ENCODE assay signal across 9 mouse cellular contexts in the genomic region with DNA sequence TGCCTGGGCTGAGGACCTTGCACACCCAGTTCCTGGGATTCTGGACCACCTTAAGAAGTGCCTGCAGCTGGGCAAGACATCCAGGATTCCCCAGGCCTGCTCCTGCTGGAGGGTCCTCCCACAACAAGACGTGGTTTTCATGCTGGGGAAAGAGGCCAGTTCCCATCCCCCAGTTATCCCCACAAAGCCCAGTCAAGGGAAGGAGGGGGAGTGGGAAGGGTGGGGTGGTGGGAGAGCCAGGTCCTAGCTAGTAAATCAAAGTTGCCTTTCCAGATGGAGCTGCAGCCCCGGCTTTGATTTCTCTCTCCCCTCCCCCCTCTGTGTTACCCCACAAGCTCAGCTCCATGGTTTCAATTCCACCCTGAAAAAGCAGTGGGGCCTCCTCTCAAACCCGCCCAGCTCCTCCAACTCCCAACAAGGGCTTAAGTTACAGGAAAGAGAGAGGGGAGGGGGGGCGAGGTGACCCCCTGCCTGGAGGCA. TPM values are rescaled to one million over a fixed set of nuclear protein-coding genes. Genes with fewer than 3 reads are reported as not detected.
DNase-seq lines count a peak whose midpoint lies in the region; ATAC-seq lines count a peak whose summit lies in the region.
"Had no signal": no experiment of that assay in that cellular context is flagged by ENCODE, and none has a peak within 500 bp of the region (broad histone marks: within the 10 kb centered on the region; RNA-seq: fewer than 3 reads in every experiment).

No protein-coding gene starts in this region.

- no peaks in the 10 kb centered on the region for H3K9me3 ChIP-seq in heart, embryonic 12.5 days (replicated peaks)
- H3K9me3 ChIP-seq in lung, embryonic 16.5 days (ENCODE audit: control insufficient read depth, low read length) = no peaks in the 10 kb centered on the region
- no peaks in the 10 kb centered on the region for H3K9me3 ChIP-seq in hindbrain, embryonic 13.5 days
- H3K9me3 ChIP-seq in stomach, embryonic 15.5 days = no peaks in the 10 kb centered on the region

- no peak for DNase-seq in heart, postnatal 36 days
- DNase-seq in lung, postnatal 4 days = no peak
- DNase-seq in adrenal gland, postnatal 36 days = no peak
- DNase-seq in MN1 (ENCODE audit: low spot score) = no peak

- WGBS in heart, embryonic 12.5 days = 12% methylated on average over 4 of the region's 4 CpGs
- WGBS in lung, embryonic 16.5 days = 9% methylated on average over 3 of the region's 4 CpGs
- 3% methylated on average over 3 of the region's 4 CpGs for WGBS in hindbrain, embryonic 13.5 days
- WGBS in stomach, embryonic 15.5 days = 11% methylated on average over 4 of the region's 4 CpGs

- H3K4me3 ChIP-seq in heart, embryonic 12.5 days = no peak overlapping the region
- no peak overlapping the region for H3K4me3 ChIP-seq in lung, embryonic 16.5 days (ENCODE audit: low read length)
- H3K4me3 ChIP-seq in hindbrain, embryonic 13.5 days = no peak overlapping the region
- H3K4me3 ChIP-seq in stomach, embryonic 15.5 days (replicated peaks) = no peak overlapping the region

- H3K27me3 ChIP-seq in heart, embryonic 12.5 days (replicated peaks) = no peaks in the 10 kb centered on the region
- H3K27me3 ChIP-seq in lung, embryonic 16.5 days (ENCODE audit: control insufficient read depth, insufficient read depth, low read depth, low read length) = no peaks in the 10 kb centered on the region
- H3K27me3 ChIP-seq in hindbrain, embryonic 13.5 days = no peaks in the 10 kb centered on the region
- H3K27me3 ChIP-seq in stomach, embryonic 15.5 days (replicated peaks) = no peaks in the 10 kb centered on the region

- H3K27ac ChIP-seq in heart, embryonic 12.5 days (ENCODE audit: poor library complexity, severe bottlenecking) = peak overlapping the region; percentile 51; the same call in 1 of the 2 replicates
- peak overlapping the region; percentile 48 for H3K27ac ChIP-seq in lung, embryonic 16.5 days (ENCODE audit: low read length)
- peak overlapping the region; percentile 64; the same call in 1 of the 2 replicates for H3K27ac ChIP-seq in hindbrain, embryonic 13.5 days
- H3K27ac ChIP-seq in stomach, embryonic 15.5 days = peak overlapping the region; percentile 81

- peak overlapping the region; percentile 50 for H3K9ac ChIP-seq in heart, embryonic 12.5 days
- peak overlapping the region; percentile 35 for H3K9ac ChIP-seq in lung, embryonic 16.5 days (ENCODE audit: low read length)
- no peak overlapping the region; the same call in 1 of the 2 replicates for H3K9ac ChIP-seq in hindbrain, embryonic 13.5 days
- H3K9ac ChIP-seq in stomach, embryonic 15.5 days = no peak overlapping the region

- no peak for ATAC-seq in heart, embryonic 12.5 days (ENCODE audit: insufficient number of reproducible peaks, low FRiP score)
- peak; percentile 81 for ATAC-seq in lung, embryonic 16.5 days (ENCODE audit: low read depth)
- ATAC-seq in hindbrain, embryonic 13.5 days (ENCODE audit: low FRiP score) = no peak
- peak; percentile 79 for ATAC-seq in stomach, embryonic 15.5 days (ENCODE audit: insufficient read depth, low FRiP score, low read depth)

- H3K36me3 ChIP-seq in heart, embryonic 12.5 days = no peaks in the 10 kb centered on the region
- H3K36me3 ChIP-seq in lung, embryonic 16.5 days (ENCODE audit: control insufficient read depth, insufficient read depth, low read length) = no peaks in the 10 kb centered on the region
- H3K36me3 ChIP-seq in hindbrain, embryonic 13.5 days = no peaks in the 10 kb centered on the region
- no peaks in the 10 kb centered on the region for H3K36me3 ChIP-seq in stomach, embryonic 15.5 days

- peak overlapping the region; percentile 8; the same call in 1 of the 2 replicates for H3K4me2 ChIP-seq in heart, embryonic 12.5 days
- 0 out of 2 replicates have a peak overlapping the region, but pooled peaks have one; percentile 10 for H3K4me2 ChIP-seq in lung, embryonic 16.5 days (ENCODE audit: low read depth, low read length)
- H3K4me2 ChIP-seq in hindbrain, embryonic 13.5 days = 0 out of 2 replicates have a peak overlapping the region, but pooled peaks have one; percentile 8
- peak overlapping the region; percentile 29 for H3K4me2 ChIP-seq in stomach, embryonic 15.5 days

- intact Hi-C loops in heart, postnatal 36 days (cut with DNase I) = no loop called here

- peaks cover 9% of the 10 kb centered on the region for H3K4me1 ChIP-seq in heart, embryonic 12.5 days (replicated peaks)
- H3K4me1 ChIP-seq in lung, embryonic 16.5 days (replicated peaks; ENCODE audit: control insufficient read depth, insufficient read depth, low read length) = peaks cover 10% of the 10 kb centered on the region
- peaks cover 14% of the 10 kb centered on the region for H3K4me1 ChIP-seq in hindbrain, embryonic 13.5 days (replicated peaks)
- peaks cover 12% of the 10 kb centered on the region for H3K4me1 ChIP-seq in stomach, embryonic 15.5 days

RNA-seq across cellular contexts. Expression of gene Fzd2, which starts 8.8 kb away (rescaled TPM):
- 32.0 and 33.8 TPM in 2 replicates for polyA plus RNA-seq in heart, embryonic 12.5 days (2016; fragmentation: Nextera tagmentation; extraction: Ambion mirVana)
- total RNA-seq in heart, postnatal 36 days (2021) = 1 to 10 TPM; 3.1 to 5.4 TPM
- 25.9 and 27.8 TPM in 2 replicates for polyA plus RNA-seq in lung, embryonic 16.5 days (2015; fragmentation: Nextera tagmentation; extraction: Ambion mirVana)
- 10.5 and 11.8 TPM in 2 replicates for polyA plus RNA-seq in hindbrain, embryonic 13.5 days (2015; fragmentation: Nextera tagmentation; extraction: Ambion mirVana)
- polyA plus RNA-seq in stomach, embryonic 15.5 days (2015; fragmentation: Nextera tagmentation; extraction: Ambion mirVana) = 21.9 and 23.7 TPM in 2 replicates
- total RNA-seq in adrenal gland, postnatal 36 days (2021) = 1 to 10 TPM; 3.1 to 4.2 TPM
- total RNA-seq: common myeloid progenitor, adult 5-6 weeks had no signal

RNA-seq across cellular contexts. Expression of gene Gm11627, which starts 16.1 kb away (rescaled TPM):
- polyA plus RNA-seq in heart, embryonic 12.5 days (2016; fragmentation: Nextera tagmentation; extraction: Ambion mirVana) = 10.9 and 11.6 TPM in 2 replicates
- total RNA-seq in heart, postnatal 36 days (2021) = 1 to 10 TPM; 1.4 to 1.5 TPM
- 18.4 and 23.2 TPM in 2 replicates for polyA plus RNA-seq in lung, embryonic 16.5 days (2015; fragmentation: Nextera tagmentation; extraction: Ambion mirVana)
- polyA plus RNA-seq in hindbrain, embryonic 13.5 days (2015; fragmentation: Nextera tagmentation; extraction: Ambion mirVana) = 2.8 and 5.3 TPM in 2 replicates
- polyA plus RNA-seq in stomach, embryonic 15.5 days (2015; fragmentation: Nextera tagmentation; extraction: Ambion mirVana) = 19.2 TPM in 2 replicates
- under 1 TPM in 1 of 2 experiments, not detected in 1; 0.69 TPM for total RNA-seq in adrenal gland, postnatal 36 days (2021)
- total RNA-seq: common myeloid progenitor, adult 5-6 weeks had no signal

RNA-seq across cellular contexts. Expression of gene Gpatch8, which starts 39.2 kb away (rescaled TPM):
- polyA plus RNA-seq in heart, embryonic 12.5 days (2016; fragmentation: Nextera tagmentation; extraction: Ambion mirVana) = 38.9 and 42.7 TPM in 2 replicates
- 10 to 100 TPM; 18.0 to 21.9 TPM for total RNA-seq in heart, postnatal 36 days (2021)
- polyA plus RNA-seq in lung, embryonic 16.5 days (2015; fragmentation: Nextera tagmentation; extraction: Ambion mirVana) = 47.1 and 48.6 TPM in 2 replicates
- 83.4 and 86.1 TPM in 2 replicates for polyA plus RNA-seq in hindbrain, embryonic 13.5 days (2015; fragmentation: Nextera tagmentation; extraction: Ambion mirVana)
- polyA plus RNA-seq in stomach, embryonic 15.5 days (2015; fragmentation: Nextera tagmentation; extraction: Ambion mirVana) = 47.4 and 51.0 TPM in 2 replicates
- 10 to 100 TPM; 25.9 to 31.1 TPM for total RNA-seq in adrenal gland, postnatal 36 days (2021)

Comparison
In these comparisons a context has a peak if more than half of its experiments do, and no peak if none do; other contexts are left out.
1. ATAC-seq: peak in lung, embryonic 16.5 days (single experiment) and stomach, embryonic 15.5 days (single experiment); none in heart, embryonic 12.5 days (single experiment) and hindbrain, embryonic 13.5 days (single experiment).
2. H3K9ac ChIP-seq: peak in heart, embryonic 12.5 days (single experiment) and lung, embryonic 16.5 days (single experiment); none in hindbrain, embryonic 13.5 days (single experiment) and stomach, embryonic 15.5 days (single experiment).
3. Peak in every context shown above with its lines, with median percentiles within 50 percentile points of each other: H3K27ac ChIP-seq and H3K4me2 ChIP-seq.